Mouse (Mus musculus) myocyte (in vitro differentiated cells): Measurements from ENCODE around the gene Gm37240. TPM values are rescaled to one million over a fixed set of nuclear protein-coding genes. Genes with fewer than 3 reads are reported as not detected.

ENCODE experiments used
- H3K27me3 ChIP-seq: one replicate; pipeline ENCODE4 v1.6.1; 2011; ENCODE audit not compliant: control insufficient read depth, insufficient read depth, insufficient read length
- H3K36me3 ChIP-seq: one replicate; pipeline ENCODE4 v1.6.1; 2011; ENCODE audit not compliant: control insufficient read depth, insufficient read depth
- H3K4me2 ChIP-seq: one replicate; pipeline ENCODE4 v1.6.1; 2011; ENCODE audit warnings: low read depth, control low read depth
- H3K4me3 ChIP-seq: one replicate; pipeline ENCODE4 v1.5.1; 2011; ENCODE audit warnings: mild to moderate bottlenecking, control low read depth, moderate library complexity
- H3K79me2 ChIP-seq: one replicate; pipeline ENCODE4 v1.6.1; 2011; ENCODE audit not compliant: control insufficient read depth, insufficient read depth
- H3ac ChIP-seq: one replicate; pipeline ENCODE4 v1.6.1; 2011; ENCODE audit not compliant: control insufficient read depth, insufficient read length
- CEBPB ChIP-seq: IDR thresholded peaks from 2 replicates; pipeline ENCODE4 v1.6.1; 2011; ENCODE audit warnings: mild to moderate bottlenecking, moderate library complexity; ENCODE audit not compliant: poor library complexity, insufficient read depth, severe bottlenecking
- E2F4 ChIP-seq: IDR thresholded peaks from one replicate; pipeline ENCODE4 v1.6.1; 2011; ENCODE audit warnings: mild to moderate bottlenecking, control low read depth, moderate library complexity; ENCODE audit not compliant: insufficient read depth
- MAX ChIP-seq: IDR thresholded peaks from one replicate; pipeline ENCODE4 v1.6.1; 2011; ENCODE audit warnings: low read depth, mild to moderate bottlenecking, control low read depth
- MYOD1 ChIP-seq, 3 experiments: IDR thresholded peaks; one replicate each; pipeline ENCODE4 v1.6.1; 2011; ENCODE audit warnings: control low read depth in 2 of 3, low read depth in 2 of 3, mild to moderate bottlenecking in 2 of 3, moderate library complexity in 1 of 3; ENCODE audit not compliant: insufficient read length in 2 of 3, control insufficient read depth in 1 of 3
- MYOG ChIP-seq, 3 experiments: IDR thresholded peaks; one replicate each; pipeline ENCODE4 v1.6.1; 2011; ENCODE audit warnings: control low read depth in 2 of 3, low read depth in 2 of 3, mild to moderate bottlenecking in 2 of 3; ENCODE audit not compliant: insufficient read length in 2 of 3, control insufficient read depth in 1 of 3, insufficient read depth in 1 of 3
- POLR2A ChIP-seq: IDR thresholded peaks from one replicate; pipeline ENCODE4 v1.6.1; 2011; ENCODE audit warnings: low read depth, mild to moderate bottlenecking, control low read depth, moderate library complexity; ENCODE audit not compliant: insufficient read length
- POLR2AphosphoS2 ChIP-seq: IDR thresholded peaks from one replicate; pipeline ENCODE4 v1.6.1; 2011; ENCODE audit warnings: low read depth, control low read depth; ENCODE audit not compliant: insufficient read length
- REST ChIP-seq: IDR thresholded peaks from one replicate; pipeline ENCODE4 v1.6.1; 2011; ENCODE audit warnings: mild to moderate bottlenecking, control low read depth, moderate library complexity; ENCODE audit not compliant: insufficient read depth, insufficient read length
- SRF ChIP-seq: IDR thresholded peaks from one replicate; pipeline ENCODE4 v1.6.1; 2011; ENCODE audit warnings: low read depth; ENCODE audit not compliant: control insufficient read depth, insufficient read length
- TCF12 ChIP-seq: IDR thresholded peaks from one replicate; pipeline ENCODE4 v1.6.1; 2011; ENCODE audit warnings: mild to moderate bottlenecking, control low read depth; ENCODE audit not compliant: poor library complexity, insufficient read depth, severe bottlenecking
- TCF3 ChIP-seq: IDR thresholded peaks from one replicate; pipeline ENCODE4 v1.6.1; 2011; ENCODE audit warnings: low read depth, control low read depth; ENCODE audit not compliant: insufficient read length
- USF1 ChIP-seq: IDR thresholded peaks from one replicate; pipeline ENCODE4 v1.6.1; 2011; ENCODE audit warnings: low read depth, mild to moderate bottlenecking, control low read depth, moderate library complexity
- polyA plus RNA-seq: library from polyadenylated mRNA; unstranded; fragments of >200 nt; fragmentation: generic; extraction: Trizol; gene quantifications from one replicate; pipeline ENCODE4 v1.2.1, GENCODE M21; 2012; ENCODE audit warnings: missing spikeins

Gm37240 gene
- polyA plus RNA-seq, 1 experiment: 8.7 TPM

GRCm38 (mm10) chr3:85508717-85509279 lies 378.5 kb downstream of the Gm37240 start:
- H3K4me2 ChIP-seq: no peak overlapping the region
- TF ChIP-seq POLR2AphosphoS2 (no peak), E2F4 (no peak), MYOD1 (IDR thresholded peaks at IDR 0.05; ENCODE audit: control insufficient read depth in 1 of 3, insufficient read length in 2 of 3, low read depth in 2 of 3) (no peak), MYOG (IDR thresholded peaks at IDR 0.05; ENCODE audit: control insufficient read depth in 1 of 3, insufficient read depth in 1 of 3, insufficient read length in 2 of 3, low read depth in 2 of 3) (no peak), MAX (no peak), TCF12 (no peak), SRF (no peak), REST (no peak), TCF3 (no peak), USF1 (no peak), POLR2A (no peak), CEBPB (no peak)
- H3ac ChIP-seq: no peak overlapping the region

GRCm38 (mm10) chr3:85500096-85500495 lies 387.2 kb downstream of the Gm37240 start:
- no peak overlapping the region for H3K4me3 ChIP-seq
- no peak for TF ChIP-seq TCF12
- TF ChIP-seq TCF3: no peak
- TF ChIP-seq MAX: no peak
- TF ChIP-seq REST: no peak
- TF ChIP-seq CEBPB: no peak
- TF ChIP-seq MYOG (IDR thresholded peaks at IDR 0.05; ENCODE audit: control insufficient read depth in 1 of 3, insufficient read depth in 1 of 3, insufficient read length in 2 of 3, low read depth in 2 of 3): no peak
- no peak for TF ChIP-seq POLR2A
- no peak for TF ChIP-seq MYOD1 (IDR thresholded peaks at IDR 0.05; ENCODE audit: control insufficient read depth in 1 of 3, insufficient read length in 2 of 3, low read depth in 2 of 3)
- no peaks in the 10 kb centered on the region for H3K27me3 ChIP-seq
- H3K36me3 ChIP-seq: no peaks in the 10 kb centered on the region
- H3K4me2 ChIP-seq: no peak overlapping the region
- no peak overlapping the region for H3ac ChIP-seq
- no peaks in the 10 kb centered on the region for H3K79me2 ChIP-seq

More at GRCm38 (mm10) chr3:85508717-85509279, 378.5 kb downstream of the Gm37240 start:
- no peaks in the 10 kb centered on the region for H3K79me2 ChIP-seq
- no peaks in the 10 kb centered on the region for H3K27me3 ChIP-seq
- H3K36me3 ChIP-seq: no peaks in the 10 kb centered on the region
- no peak overlapping the region for H3K4me3 ChIP-seq

GRCm38 (mm10) chr3:85496146-85496545 lies 391.2 kb downstream of the Gm37240 start:
- TF ChIP-seq TCF3: no peak
- TF ChIP-seq CEBPB: no peak
- TF ChIP-seq TCF12: no peak
- TF ChIP-seq REST: no peak
- TF ChIP-seq POLR2AphosphoS2: no peak
- no peak for TF ChIP-seq MYOD1 (IDR thresholded peaks at IDR 0.05; ENCODE audit: control insufficient read depth in 1 of 3, insufficient read length in 2 of 3, low read depth in 2 of 3)
- no peak for TF ChIP-seq USF1
- no peak for TF ChIP-seq POLR2A
- TF ChIP-seq SRF: no peak
- no peak for TF ChIP-seq MAX
- TF ChIP-seq E2F4: no peak
- no peak for TF ChIP-seq MYOG (IDR thresholded peaks at IDR 0.05; ENCODE audit: control insufficient read depth in 1 of 3, insufficient read depth in 1 of 3, insufficient read length in 2 of 3, low read depth in 2 of 3)

GRCm38 (mm10) chr3:85493796-85494195 lies 393.5 kb downstream of the Gm37240 start:
- Histone ChIP-seq H3K36me3 (no peaks in the 10 kb centered on the region), H3ac (no peak overlapping the region), H3K79me2 (no peaks in the 10 kb centered on the region), H3K27me3 (no peaks in the 10 kb centered on the region), H3K4me3 (no peak overlapping the region), H3K4me2 (no peak overlapping the region)
- TF ChIP-seq TCF12 (no peak), POLR2AphosphoS2 (no peak), SRF (no peak), MAX (no peak), TCF3 (no peak), REST (no peak), MYOG (IDR thresholded peaks at IDR 0.05; ENCODE audit: control insufficient read depth in 1 of 3, insufficient read depth in 1 of 3, insufficient read length in 2 of 3, low read depth in 2 of 3) (no peak), USF1 (no peak), POLR2A (no peak), CEBPB (no peak), MYOD1 (IDR thresholded peaks at IDR 0.05; ENCODE audit: control insufficient read depth in 1 of 3, insufficient read length in 2 of 3, low read depth in 2 of 3) (no peak)

More at GRCm38 (mm10) chr3:85496146-85496545, 391.2 kb downstream of the Gm37240 start:
- Histone ChIP-seq H3K4me3 (no peak overlapping the region), H3K4me2 (no peak overlapping the region), H3ac (no peak overlapping the region), H3K27me3 (no peaks in the 10 kb centered on the region), H3K79me2 (no peaks in the 10 kb centered on the region), H3K36me3 (no peaks in the 10 kb centered on the region)
